Mouse (Mus musculus): ENCODE measurements at regions not wholly inside any gene's neighbourhood (a gene's known extent, or its start where the extent isn't known, plus 50 kb on each side); places are given as distances from the start of the nearest gene placed in this dataset.
A peak's percentile ranks its signal among the peaks of the same experiment; 100 is the strongest.

- H3K4me3 ChIP-seq (ENCODE audit: low read depth, low read length) = no peak overlapping the region
- ATAC-seq (replicated peaks; ENCODE audit: insufficient number of reproducible peaks, low FRiP score, low TSS enrichment) = no peak
- H3K27me3 ChIP-seq (ENCODE audit: control insufficient read depth, insufficient read depth, low read length) = no peaks in the 10 kb centered on the region; the same call in 1 of the 2 replicates
- no peak overlapping the region for H3K27ac ChIP-seq (ENCODE audit: low read depth, low read length)
- no peak overlapping the region for H3K4me2 ChIP-seq
- 63% methylated on average over 9 of the region's 9 CpGs for WGBS (ENCODE audit: insufficient replicate concordance)
- H3K9ac ChIP-seq (ENCODE audit: low read depth, low read length) = no peak overlapping the region
- H3K4me1 ChIP-seq (ENCODE audit: control insufficient read depth, insufficient read depth, low read length) = no peaks in the 10 kb centered on the region; the same call in 1 of the 2 replicates
- no peaks in the 10 kb centered on the region for H3K36me3 ChIP-seq (ENCODE audit: control insufficient read depth, insufficient read depth, low read length)
- H3K9me3 ChIP-seq (replicated peaks; ENCODE audit: control insufficient read depth, low read length) = no peaks in the 10 kb centered on the region
Observed at GRCm38 (mm10) chr16:18705028-18705648, 71.5 kb upstream of the Cldn5 start.

- WGBS (ENCODE audit: insufficient replicate concordance) = 92% methylated on average over 1 of the region's 1 CpGs
- no peak for ATAC-seq (replicated peaks; ENCODE audit: insufficient number of reproducible peaks, low FRiP score, low TSS enrichment)
- no peak overlapping the region for H3K4me2 ChIP-seq
- no peaks in the 10 kb centered on the region for H3K9me3 ChIP-seq (replicated peaks; ENCODE audit: control insufficient read depth, low read length)
- no peaks in the 10 kb centered on the region for H3K27me3 ChIP-seq (ENCODE audit: control insufficient read depth, insufficient read depth, low read length)
- no peak overlapping the region for H3K4me3 ChIP-seq (ENCODE audit: low read depth, low read length)
- H3K4me1 ChIP-seq (ENCODE audit: control insufficient read depth, insufficient read depth, low read length) = no peaks in the 10 kb centered on the region
- H3K9ac ChIP-seq (ENCODE audit: low read depth, low read length) = no peak overlapping the region
- no peak overlapping the region for H3K27ac ChIP-seq (ENCODE audit: low read depth, low read length)
- H3K36me3 ChIP-seq (ENCODE audit: control insufficient read depth, insufficient read depth, low read length) = no peaks in the 10 kb centered on the region
Observed at GRCm38 (mm10) chr16:18711637-18712125, 65.0 kb upstream of the Cldn5 start.

- no peaks in the 10 kb centered on the region; the same call in 1 of the 2 replicates for H3K4me1 ChIP-seq (ENCODE audit: control insufficient read depth, insufficient read depth, low read length)
- no peaks in the 10 kb centered on the region for H3K36me3 ChIP-seq (ENCODE audit: control insufficient read depth, insufficient read depth, low read length)
- H3K9ac ChIP-seq (ENCODE audit: low read depth, low read length) = no peak overlapping the region
- 59% methylated on average over 5 of the region's 5 CpGs for whole genome bisulfite sequencing (ENCODE audit: insufficient replicate concordance)
- H3K4me3 ChIP-seq (ENCODE audit: low read depth, low read length) = no peak overlapping the region
- H3K27me3 ChIP-seq (ENCODE audit: control insufficient read depth, insufficient read depth, low read length) = no peaks in the 10 kb centered on the region
- H3K9me3 ChIP-seq (replicated peaks; ENCODE audit: control insufficient read depth, low read length) = no peaks in the 10 kb centered on the region
- no peak overlapping the region for H3K4me2 ChIP-seq
- H3K27ac ChIP-seq (ENCODE audit: low read depth, low read length) = no peak overlapping the region
- no peak for ATAC-seq (replicated peaks; ENCODE audit: insufficient number of reproducible peaks, low FRiP score, low TSS enrichment)
Observed at GRCm38 (mm10) chr16:18713017-18713416, 63.6 kb upstream of the Cldn5 start.

GRCm38 (mm10) chr16:18715381-18715780 is 61.3 kb upstream of the Cldn5 start:
- no peak overlapping the region for H3K4me3 ChIP-seq (ENCODE audit: low read depth, low read length)
- no peaks in the 10 kb centered on the region for H3K9me3 ChIP-seq (replicated peaks; ENCODE audit: control insufficient read depth, low read length)
- no peak overlapping the region for H3K4me2 ChIP-seq
- H3K9ac ChIP-seq (ENCODE audit: low read depth, low read length) = no peak overlapping the region
- H3K27ac ChIP-seq (ENCODE audit: low read depth, low read length) = no peak overlapping the region
- H3K4me1 ChIP-seq (ENCODE audit: control insufficient read depth, insufficient read depth, low read length) = no peaks in the 10 kb centered on the region; the same call in 1 of the 2 replicates
- no peaks in the 10 kb centered on the region for H3K27me3 ChIP-seq (ENCODE audit: control insufficient read depth, insufficient read depth, low read length)
- 60% methylated on average over 3 of the region's 3 CpGs for WGBS (ENCODE audit: insufficient replicate concordance)
- H3K36me3 ChIP-seq (ENCODE audit: control insufficient read depth, insufficient read depth, low read length) = no peaks in the 10 kb centered on the region
- ATAC-seq (replicated peaks; ENCODE audit: insufficient number of reproducible peaks, low FRiP score, low TSS enrichment) = no peak

GRCm38 (mm10) chr16:18718040-18718439 is 58.6 kb upstream of the Cldn5 start:
- Histone ChIP-seq H3K4me2 (no peak overlapping the region), H3K9me3 (replicated peaks; ENCODE audit: control insufficient read depth, low read length) (no peaks in the 10 kb centered on the region), H3K4me1 (ENCODE audit: control insufficient read depth, insufficient read depth, low read length) (no peaks in the 10 kb centered on the region; the same call in 1 of the 2 replicates), H3K4me3 (ENCODE audit: low read depth, low read length) (no peak overlapping the region), H3K9ac (ENCODE audit: low read depth, low read length) (no peak overlapping the region), H3K36me3 (ENCODE audit: control insufficient read depth, insufficient read depth, low read length) (no peaks in the 10 kb centered on the region), H3K27me3 (ENCODE audit: control insufficient read depth, insufficient read depth, low read length) (no peaks in the 10 kb centered on the region), H3K27ac (ENCODE audit: low read depth, low read length) (no peak overlapping the region)
- ATAC-seq (replicated peaks; ENCODE audit: insufficient number of reproducible peaks, low FRiP score, low TSS enrichment) = no peak
- WGBS (ENCODE audit: insufficient replicate concordance) = 14% methylated on average over 2 of the region's 2 CpGs

DNA sequence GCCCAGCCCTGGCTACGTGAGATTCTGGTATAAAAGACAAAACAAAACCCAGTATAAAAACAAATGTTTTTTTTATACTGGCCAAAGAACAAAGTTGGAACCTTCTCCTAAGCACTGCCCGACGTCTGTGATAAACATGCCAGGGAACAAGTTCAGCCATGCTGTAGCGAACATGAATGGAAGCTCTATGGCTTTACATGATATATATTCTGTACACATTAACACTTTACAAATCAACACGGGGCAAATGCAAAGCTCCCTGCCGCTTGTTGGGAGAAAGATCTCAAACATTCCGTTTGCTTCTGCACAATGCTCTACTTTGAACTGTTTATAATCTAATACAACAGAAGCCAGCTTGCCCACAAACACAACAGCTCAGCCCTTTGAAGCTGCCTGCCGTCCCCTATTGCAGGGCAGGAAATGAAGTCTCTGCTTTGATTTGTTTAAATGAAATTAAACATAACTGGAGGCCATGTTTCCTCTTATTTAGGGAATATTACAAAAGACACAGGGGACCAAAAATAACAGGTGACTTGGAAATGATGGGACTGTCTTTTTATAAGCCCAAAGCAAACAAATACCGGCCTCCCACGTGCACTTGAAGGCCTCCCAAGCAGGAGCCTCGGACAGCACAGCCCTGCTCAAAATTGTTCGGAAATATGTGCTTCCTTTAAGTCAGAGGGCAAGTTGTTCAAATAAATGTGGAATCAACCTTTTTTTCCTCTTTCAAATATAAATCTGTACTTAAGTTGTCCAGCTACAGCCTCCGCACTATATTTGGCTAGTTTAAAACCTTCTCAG is 56.0 kb upstream of the Cldn5 start:
- no peaks in the 10 kb centered on the region for H3K9me3 ChIP-seq (replicated peaks; ENCODE audit: control insufficient read depth, low read length)
- ATAC-seq (replicated peaks; ENCODE audit: insufficient number of reproducible peaks, low FRiP score, low TSS enrichment) = no peak
- no peak overlapping the region for H3K4me2 ChIP-seq
- H3K9ac ChIP-seq (ENCODE audit: low read depth, low read length) = no peak overlapping the region
- H3K36me3 ChIP-seq (ENCODE audit: control insufficient read depth, insufficient read depth, low read length) = no peaks in the 10 kb centered on the region
- no peaks in the 10 kb centered on the region; the same call in 1 of the 2 replicates for H3K4me1 ChIP-seq (ENCODE audit: control insufficient read depth, insufficient read depth, low read length)
- H3K27me3 ChIP-seq (ENCODE audit: control insufficient read depth, insufficient read depth, low read length) = no peaks in the 10 kb centered on the region
- H3K4me3 ChIP-seq (ENCODE audit: low read depth, low read length) = no peak overlapping the region
- no peak overlapping the region for H3K27ac ChIP-seq (ENCODE audit: low read depth, low read length)
- WGBS (ENCODE audit: insufficient replicate concordance) = 62% methylated on average over 13 of the region's 13 CpGs

GRCm38 (mm10) chr16:18723186-18723843 is 53.3 kb upstream of the Cldn5 start:
- no peak for ATAC-seq (replicated peaks; ENCODE audit: insufficient number of reproducible peaks, low FRiP score, low TSS enrichment)
- H3K4me2 ChIP-seq = no peak overlapping the region
- no peaks in the 10 kb centered on the region for H3K9me3 ChIP-seq (replicated peaks; ENCODE audit: control insufficient read depth, low read length)
- no peak overlapping the region for H3K4me3 ChIP-seq (ENCODE audit: low read depth, low read length)
- no peaks in the 10 kb centered on the region for H3K36me3 ChIP-seq (ENCODE audit: control insufficient read depth, insufficient read depth, low read length)
- no peak overlapping the region for H3K9ac ChIP-seq (ENCODE audit: low read depth, low read length)
- WGBS (ENCODE audit: insufficient replicate concordance) = 81% methylated on average over 3 of the region's 3 CpGs
- no peaks in the 10 kb centered on the region for H3K27me3 ChIP-seq (ENCODE audit: control insufficient read depth, insufficient read depth, low read length)
- H3K4me1 ChIP-seq (ENCODE audit: control insufficient read depth, insufficient read depth, low read length) = no peaks in the 10 kb centered on the region
- no peak overlapping the region for H3K27ac ChIP-seq (ENCODE audit: low read depth, low read length)

DNA sequence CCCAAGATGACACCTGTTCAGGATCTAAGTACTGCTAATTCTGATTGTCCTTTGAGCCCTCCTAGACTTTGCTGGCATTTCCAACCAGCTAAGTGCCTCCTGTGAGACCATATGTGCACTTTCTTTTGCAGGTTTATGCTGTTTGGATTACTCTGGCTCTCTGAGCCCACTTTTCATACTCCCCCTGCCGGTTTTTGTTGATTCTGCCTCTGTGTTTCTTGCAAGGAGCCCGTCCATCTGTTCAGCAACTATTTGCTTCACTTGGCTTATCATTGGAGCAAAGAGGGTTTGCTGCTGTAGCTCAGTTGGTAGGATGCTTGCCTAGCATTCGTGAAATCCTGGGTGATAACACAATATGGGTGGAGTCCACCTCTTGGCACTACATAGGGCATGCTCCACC is 52.8 kb upstream of the Cldn5 start:
- WGBS (ENCODE audit: insufficient replicate concordance) = 39% methylated on average over 3 of the region's 3 CpGs
- H3K27ac ChIP-seq (ENCODE audit: low read depth, low read length) = no peak overlapping the region

More for the DNA sequence above, 52.8 kb upstream of the Cldn5 start:
- ATAC-seq (replicated peaks; ENCODE audit: insufficient number of reproducible peaks, low FRiP score, low TSS enrichment) = no peak
- no peaks in the 10 kb centered on the region for H3K9me3 ChIP-seq (replicated peaks; ENCODE audit: control insufficient read depth, low read length)
- H3K36me3 ChIP-seq (ENCODE audit: control insufficient read depth, insufficient read depth, low read length) = no peaks in the 10 kb centered on the region
- H3K4me3 ChIP-seq (ENCODE audit: low read depth, low read length) = no peak overlapping the region
- no peaks in the 10 kb centered on the region for H3K27me3 ChIP-seq (ENCODE audit: control insufficient read depth, insufficient read depth, low read length)
- H3K4me1 ChIP-seq (ENCODE audit: control insufficient read depth, insufficient read depth, low read length) = no peaks in the 10 kb centered on the region
- 0 out of 2 replicates have a peak overlapping the region, but pooled peaks have one; percentile 10 for H3K9ac ChIP-seq (ENCODE audit: low read depth, low read length)
- no peak overlapping the region for H3K4me2 ChIP-seq
